13 mouse cellular contexts compared by ENCODE assay signal in genomic region chr10:45130004-45130403, GRCm38 (mm10). TPM values are rescaled to one million over a fixed set of nuclear protein-coding genes. Genes with fewer than 3 reads are reported as not detected.
A peak's percentile ranks its signal among the peaks of the same experiment; 100 is the strongest.
DNase-seq lines count a peak whose midpoint lies in the region; ATAC-seq and TF ChIP-seq lines count a peak whose summit lies in the region.
"Had no signal": no experiment of that assay in that cellular context is flagged by ENCODE, and none has a peak within 500 bp of the region (broad histone marks: within the 10 kb centered on the region; RNA-seq: fewer than 3 reads in every experiment).

No protein-coding gene starts in this region.

- no peak overlapping the region for H3K4me2 ChIP-seq in midbrain, embryonic 14.5 days (ENCODE audit: low read length)
- H3K4me2 ChIP-seq in intestine, postnatal 0 days (replicated peaks; ENCODE audit: low read depth) = no peak overlapping the region
- H3K4me2 ChIP-seq in stomach, embryonic 15.5 days = no peak overlapping the region

- no peak for DNase-seq in midbrain, embryonic 14.5 days
- no peak for DNase-seq in midbrain, embryonic 10.5 days (ENCODE audit: low spot score)
- DNase-seq in kidney, postnatal 10 days = no peak
- DNase-seq in right cerebral cortex, postnatal 10 days (ENCODE audit: low spot score in 2 of 2) = no peak
- DNase-seq in lung, postnatal 14 days = no peak
- DNase-seq: cerebellum, postnatal 14 days; kidney, postnatal 25 days; spleen, adult 18-20 months; thymus, postnatal 36 days had no signal

- H3K4me1 ChIP-seq in midbrain, embryonic 14.5 days (ENCODE audit: control insufficient read depth, insufficient read depth, low read length) = no peaks in the 10 kb centered on the region
- no peaks in the 10 kb centered on the region for H3K4me1 ChIP-seq in midbrain, embryonic 10.5 days
- H3K4me1 ChIP-seq in intestine, postnatal 0 days (replicated peaks; ENCODE audit: control insufficient read depth, insufficient read depth, low read length) = no peaks in the 10 kb centered on the region
- no peaks in the 10 kb centered on the region for H3K4me1 ChIP-seq in stomach, embryonic 15.5 days

- WGBS in midbrain, embryonic 14.5 days = 92% methylated on average over 6 of the region's 6 CpGs
- WGBS in midbrain, embryonic 10.5 days = 89% methylated on average over 6 of the region's 6 CpGs
- 56% methylated on average over 6 of the region's 6 CpGs for WGBS in intestine, postnatal 0 days
- 74% methylated on average over 6 of the region's 6 CpGs for WGBS in stomach, embryonic 15.5 days

- H3K4me3 ChIP-seq in midbrain, embryonic 14.5 days (replicated peaks; ENCODE audit: low read depth, low read length) = no peak overlapping the region
- no peak overlapping the region for H3K4me3 ChIP-seq in midbrain, embryonic 10.5 days
- no peak overlapping the region for H3K4me3 ChIP-seq in intestine, postnatal 0 days (ENCODE audit: low read depth, low read length)
- no peak overlapping the region for H3K4me3 ChIP-seq in stomach, embryonic 15.5 days (replicated peaks)

- no peak for ATAC-seq in midbrain, embryonic 14.5 days (ENCODE audit: low FRiP score, low TSS enrichment)
- peak; percentile 57 for ATAC-seq in erythroblast, adult 5-6 weeks (replicated peaks; ENCODE audit: low FRiP score, poor library complexity, severe bottlenecking)
- peak; percentile 82 for ATAC-seq in intestine, postnatal 0 days
- ATAC-seq in stomach, embryonic 15.5 days (ENCODE audit: insufficient read depth, low FRiP score, low read depth) = peak; percentile 71

- H3K27me3 ChIP-seq in midbrain, embryonic 14.5 days (ENCODE audit: control insufficient read depth, insufficient read depth, low read length) = no peaks in the 10 kb centered on the region
- H3K27me3 ChIP-seq in midbrain, embryonic 10.5 days (ENCODE audit: low read depth, poor library complexity, severe bottlenecking) = no peaks in the 10 kb centered on the region
- no peaks in the 10 kb centered on the region for H3K27me3 ChIP-seq in intestine, postnatal 0 days (replicated peaks; ENCODE audit: control insufficient read depth, insufficient read depth, low read length)
- no peaks in the 10 kb centered on the region for H3K27me3 ChIP-seq in stomach, embryonic 15.5 days (replicated peaks)

- peaks cover 32% of the 10 kb centered on the region for H3K36me3 ChIP-seq in midbrain, embryonic 14.5 days (ENCODE audit: control insufficient read depth, insufficient read depth, low read length)
- peaks cover 65% of the 10 kb centered on the region for H3K36me3 ChIP-seq in midbrain, embryonic 10.5 days
- peaks cover 39% of the 10 kb centered on the region for H3K36me3 ChIP-seq in intestine, postnatal 0 days (ENCODE audit: control insufficient read depth, insufficient read depth)
- H3K36me3 ChIP-seq in stomach, embryonic 15.5 days = peaks cover 4% of the 10 kb centered on the region; the same call in 1 of the 2 replicates

- peak overlapping the region; percentile 20 for H3K27ac ChIP-seq in midbrain, embryonic 14.5 days (replicated peaks; ENCODE audit: low read depth, low read length)
- H3K27ac ChIP-seq in midbrain, embryonic 10.5 days (replicated peaks) = no peak overlapping the region
- H3K27ac ChIP-seq in intestine, postnatal 0 days (ENCODE audit: low read depth, low read length) = no peak overlapping the region
- no peak overlapping the region for H3K27ac ChIP-seq in stomach, embryonic 15.5 days

- no peaks in the 10 kb centered on the region for H3K9me3 ChIP-seq in midbrain, embryonic 14.5 days (ENCODE audit: control insufficient read depth, low read length)
- no peaks in the 10 kb centered on the region for H3K9me3 ChIP-seq in midbrain, embryonic 10.5 days (replicated peaks)
- H3K9me3 ChIP-seq in intestine, postnatal 0 days (ENCODE audit: control insufficient read depth) = no peaks in the 10 kb centered on the region
- H3K9me3 ChIP-seq in stomach, embryonic 15.5 days = no peaks in the 10 kb centered on the region

- no peak for TF ChIP-seq CTCF in intestine, postnatal 0 days (IDR thresholded peaks at IDR 0.05; ENCODE audit: low read depth)

- no peak overlapping the region for H3K9ac ChIP-seq in midbrain, embryonic 14.5 days (replicated peaks; ENCODE audit: low read length)
- no peak overlapping the region for H3K9ac ChIP-seq in intestine, postnatal 0 days (ENCODE audit: low read depth, low read length)
- no peak overlapping the region for H3K9ac ChIP-seq in stomach, embryonic 15.5 days

RNA-seq across cellular contexts. Expression of gene Popdc3, which starts 47.9 kb away (rescaled TPM):
- 0.79 and 1.0 TPM in 2 replicates for polyA plus RNA-seq in midbrain, embryonic 14.5 days (2014; fragmentation: Nextera tagmentation; extraction: Ambion mirVana)
- polyA plus RNA-seq in midbrain, embryonic 10.5 days (2016; fragmentation: Nextera tagmentation; extraction: Ambion mirVana) = 0.19 and 0.22 TPM in 2 replicates
- not detected in 2 replicates for total RNA-seq in erythroblast, adult 5-6 weeks (2015; ENCODE audit: low replicate concordance)
- total RNA-seq in erythroblast, adult 5-6 weeks (2017; ENCODE audit: low replicate concordance) = not detected in 2 replicates
- polyA plus RNA-seq in intestine, postnatal 0 days (2015; fragmentation: Nextera tagmentation; extraction: Ambion mirVana) = 0.55 and 0.57 TPM in 2 replicates
- polyA plus RNA-seq in stomach, embryonic 15.5 days (2015; fragmentation: Nextera tagmentation; extraction: Ambion mirVana) = 1.6 and 1.9 TPM in 2 replicates
- total RNA-seq: hematopoietic stem cell, adult 5-6 weeks had no signal
